Mouse (Mus musculus) cerebellum, adult 9-11 months (tissue): ENCODE measurements around the gene Alpk3.

Experiments used
- DNase-seq: peaks from one replicate; pipeline ENCODE4 v3.0.0; 2022

Gene Alpk3

DNA sequence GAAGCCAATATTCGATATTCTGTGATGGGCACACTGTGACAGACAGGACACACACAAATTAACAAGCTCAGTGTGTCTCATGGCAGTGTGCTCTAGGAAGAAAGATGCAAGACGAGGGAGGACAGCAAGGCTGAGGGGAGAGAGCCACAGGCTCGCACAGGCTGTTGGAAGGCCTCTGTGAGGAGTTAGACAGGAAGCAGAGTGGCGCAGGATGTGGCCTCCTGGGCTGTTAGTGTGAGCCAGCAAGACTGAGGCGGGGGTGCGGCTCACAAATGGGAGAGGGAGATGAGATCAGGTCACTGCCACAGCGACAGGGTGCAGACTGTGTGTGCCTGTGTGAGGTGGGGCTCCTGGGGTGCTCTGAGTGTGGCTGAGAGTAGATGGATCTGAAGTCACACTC, 17.9 kb downstream of the Alpk3 start:
- no peak for DNase-seq

DNA sequence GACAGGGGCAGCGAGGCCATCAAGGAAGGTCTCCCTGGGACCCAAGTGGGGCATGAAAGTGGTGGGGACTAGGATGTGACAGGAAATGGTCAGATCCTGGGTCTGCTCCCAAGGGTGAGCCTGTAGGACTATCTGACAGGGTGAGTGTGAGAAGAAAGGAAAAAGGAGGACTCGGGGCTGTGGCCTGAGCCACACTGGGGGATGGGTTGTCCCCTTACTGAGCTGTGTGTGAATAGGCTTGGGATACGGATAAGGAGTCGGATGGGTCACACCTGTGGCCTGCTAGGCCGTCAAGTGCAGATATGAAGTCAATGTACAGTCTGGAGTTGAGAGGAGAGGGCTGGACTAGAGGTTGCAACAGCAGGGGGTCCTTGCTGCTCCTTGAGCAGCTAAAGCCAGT, 18.3 kb downstream of the Alpk3 start:
- no peak for DNase-seq

DNA sequence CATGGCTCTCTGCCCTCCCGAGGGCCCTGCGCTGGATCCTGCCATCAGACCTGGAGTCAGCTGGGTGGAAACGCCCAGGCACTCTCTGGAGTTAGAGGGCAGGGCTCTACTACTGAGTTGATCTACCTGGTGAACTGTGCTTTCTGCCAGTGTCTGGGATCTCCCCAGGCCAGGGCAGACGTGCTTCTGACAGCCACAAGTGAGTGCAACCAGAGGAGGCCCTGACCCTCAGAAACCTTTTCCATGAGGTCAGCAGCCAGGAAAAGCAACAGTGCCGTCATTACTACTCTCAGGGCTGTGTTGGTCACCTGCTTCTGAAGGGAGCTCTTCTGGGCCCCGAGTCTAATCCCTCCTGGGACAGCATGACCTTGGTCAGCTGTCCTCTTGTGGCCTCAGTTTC, 19.6 kb downstream of the Alpk3 start:
- no peak for DNase-seq

DNA sequence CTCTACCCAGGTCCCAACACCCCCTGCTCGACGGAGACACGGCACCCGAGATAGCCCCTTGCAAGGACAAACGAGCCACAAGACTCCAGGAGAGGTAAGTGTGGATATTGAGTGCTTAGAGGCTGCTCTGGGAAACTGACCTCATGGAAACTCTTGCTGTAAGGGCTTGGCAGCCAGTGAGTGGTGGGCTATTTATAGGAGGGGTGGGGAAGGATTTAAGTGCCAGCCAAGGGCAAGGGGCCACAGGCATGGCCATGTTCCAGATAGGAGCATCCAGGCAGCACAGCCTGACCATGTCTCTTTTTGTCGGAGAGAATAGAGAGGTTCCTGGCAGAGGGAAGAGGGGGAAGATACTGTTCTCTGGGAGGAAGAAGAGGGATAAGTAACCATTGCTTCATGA, 21.3 kb downstream of the Alpk3 start:
- no peak for DNase-seq

DNA sequence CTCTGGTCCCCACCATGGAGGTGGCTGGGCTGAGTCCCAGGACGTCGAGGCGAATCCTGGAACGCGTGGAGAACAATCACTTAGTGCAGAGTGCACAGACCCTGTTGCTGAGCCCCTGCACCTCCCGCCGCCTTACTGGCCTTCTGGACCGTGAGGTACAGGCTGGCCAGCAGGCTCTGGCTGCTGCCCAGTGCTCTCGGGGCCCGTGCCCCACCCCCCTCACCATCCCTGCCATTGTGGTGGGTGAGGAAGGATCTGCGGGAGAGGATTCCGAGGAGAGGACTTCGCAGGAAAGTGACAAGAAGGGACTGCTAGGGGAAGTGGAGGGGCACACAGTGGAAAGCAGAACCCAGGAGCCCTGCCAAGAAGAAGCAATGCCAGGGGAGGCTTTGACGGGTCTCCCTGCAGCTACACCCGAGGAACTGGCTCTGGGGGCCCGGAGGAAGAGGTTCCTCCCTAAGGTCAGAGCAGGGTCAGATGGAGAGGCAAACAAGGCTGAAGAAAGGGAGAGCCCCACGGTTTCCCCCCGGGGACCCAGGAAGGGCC, 36.1 kb downstream of the Alpk3 start:
- no peak for DNase-seq

DNA sequence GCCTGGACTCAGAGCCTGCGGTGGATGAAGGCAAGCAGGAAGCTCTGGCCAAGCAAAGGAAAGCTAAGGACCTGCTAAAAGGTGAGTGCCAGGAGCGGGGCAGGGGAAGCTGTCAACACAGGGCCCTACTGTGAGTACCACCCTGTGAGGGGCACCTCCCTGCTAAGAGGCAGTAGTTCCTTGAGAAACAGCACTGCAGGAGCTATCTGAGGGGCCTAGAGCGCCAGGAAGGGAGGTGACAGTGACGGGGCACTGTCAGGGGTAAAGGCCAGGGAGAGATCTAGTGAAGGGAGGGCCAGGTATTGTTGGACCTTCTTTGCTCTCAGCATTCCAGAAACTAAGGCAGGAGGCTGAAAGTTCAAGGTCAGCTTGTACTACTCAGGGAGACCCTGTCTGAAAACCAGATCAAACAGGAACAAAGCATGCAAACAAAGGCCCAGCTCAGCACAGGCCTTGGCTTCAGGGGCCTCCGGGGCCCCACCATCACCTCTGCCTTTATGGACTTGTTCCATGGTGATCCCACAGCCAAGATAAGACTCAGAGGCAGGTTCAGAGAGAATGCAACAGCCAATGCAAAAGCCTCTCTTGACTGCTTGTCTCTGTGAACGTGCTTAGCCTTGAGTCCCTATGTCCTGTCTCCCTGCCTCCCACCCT, 36.8 kb downstream of the Alpk3 start:
- DNase-seq = no peak

DNA sequence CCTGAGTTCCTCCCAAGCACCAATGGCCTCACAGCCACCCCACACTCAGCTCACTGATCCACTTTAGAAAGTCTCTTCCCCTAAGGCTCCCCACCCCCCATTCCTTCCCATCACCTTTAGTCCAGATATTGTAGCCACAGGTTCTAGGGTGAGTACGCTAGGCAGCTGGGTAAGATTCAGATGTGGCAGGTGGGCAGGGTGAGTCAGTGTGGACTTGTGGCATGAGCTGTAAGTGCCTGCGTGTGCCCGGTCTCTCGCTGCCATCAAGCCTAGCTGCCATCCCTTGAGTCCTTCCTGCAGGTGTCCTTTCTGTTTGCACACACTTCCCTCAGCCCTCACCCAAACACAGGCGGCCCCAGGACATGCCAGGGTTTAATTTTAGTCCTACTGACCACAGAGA, 42.9 kb downstream of the Alpk3 start:
- DNase-seq = no peak

DNA sequence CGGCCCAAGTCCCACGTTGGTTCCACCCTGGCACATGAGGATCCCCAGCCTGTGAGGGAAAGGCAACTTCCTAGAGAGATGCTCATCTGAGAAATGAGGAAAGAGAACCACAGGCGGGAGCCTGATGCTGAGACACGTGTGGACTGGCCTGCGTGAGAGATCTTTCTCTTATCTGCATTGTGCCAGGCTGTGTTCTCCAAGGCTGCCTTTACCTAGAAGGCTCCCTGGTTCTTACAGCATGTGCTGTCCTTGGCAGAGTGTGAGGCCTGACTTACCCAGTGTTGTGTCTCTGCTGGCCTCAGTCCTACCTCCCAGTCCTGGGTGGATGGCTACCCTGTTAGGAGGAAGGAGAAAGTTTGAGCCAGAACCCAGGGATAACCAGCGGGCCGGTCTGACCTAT, 45.5 kb downstream of the Alpk3 start:
- DNase-seq = no peak

DNA sequence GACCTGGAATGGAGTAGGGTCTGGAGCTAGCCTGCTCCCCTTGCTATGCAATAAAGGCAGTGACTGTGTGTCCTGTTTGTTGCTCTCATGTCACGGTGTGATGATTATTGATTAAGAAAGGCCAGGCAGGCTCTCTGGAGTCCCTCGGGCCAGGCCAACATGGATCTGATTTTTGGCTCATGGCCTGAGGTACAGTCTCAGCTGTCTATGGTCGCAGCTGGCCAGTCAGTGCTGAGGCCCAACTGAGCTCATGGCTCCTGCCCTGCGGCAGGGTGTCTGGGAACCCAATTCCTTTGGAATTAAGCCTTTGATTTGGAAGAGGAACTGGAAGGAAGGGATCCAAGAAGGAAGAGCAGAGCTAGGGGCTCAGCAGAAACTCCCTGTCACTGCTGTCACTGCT, 48.1 kb downstream of the Alpk3 start:
- DNase-seq = no peak

DNA sequence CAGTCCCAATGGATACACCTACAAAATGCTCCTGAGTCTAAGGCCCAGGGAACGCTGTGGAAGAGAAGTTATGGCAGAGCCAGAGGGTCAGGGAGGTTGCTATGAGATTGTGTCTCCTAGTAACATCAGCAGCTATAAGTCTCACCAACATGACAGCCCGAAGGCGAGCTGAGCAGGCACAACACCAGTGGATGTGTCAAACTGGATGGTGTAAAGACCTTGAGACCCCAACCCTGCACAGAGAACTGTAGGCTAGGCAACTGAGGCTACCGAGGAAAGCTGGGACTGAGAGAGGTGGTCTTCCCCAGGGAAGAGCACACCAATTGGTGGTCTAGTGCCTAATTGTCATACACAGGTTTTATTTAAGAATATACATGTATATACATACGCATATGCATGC, 50.8 kb downstream of the Alpk3 start:
- no peak for DNase-seq

DNA sequence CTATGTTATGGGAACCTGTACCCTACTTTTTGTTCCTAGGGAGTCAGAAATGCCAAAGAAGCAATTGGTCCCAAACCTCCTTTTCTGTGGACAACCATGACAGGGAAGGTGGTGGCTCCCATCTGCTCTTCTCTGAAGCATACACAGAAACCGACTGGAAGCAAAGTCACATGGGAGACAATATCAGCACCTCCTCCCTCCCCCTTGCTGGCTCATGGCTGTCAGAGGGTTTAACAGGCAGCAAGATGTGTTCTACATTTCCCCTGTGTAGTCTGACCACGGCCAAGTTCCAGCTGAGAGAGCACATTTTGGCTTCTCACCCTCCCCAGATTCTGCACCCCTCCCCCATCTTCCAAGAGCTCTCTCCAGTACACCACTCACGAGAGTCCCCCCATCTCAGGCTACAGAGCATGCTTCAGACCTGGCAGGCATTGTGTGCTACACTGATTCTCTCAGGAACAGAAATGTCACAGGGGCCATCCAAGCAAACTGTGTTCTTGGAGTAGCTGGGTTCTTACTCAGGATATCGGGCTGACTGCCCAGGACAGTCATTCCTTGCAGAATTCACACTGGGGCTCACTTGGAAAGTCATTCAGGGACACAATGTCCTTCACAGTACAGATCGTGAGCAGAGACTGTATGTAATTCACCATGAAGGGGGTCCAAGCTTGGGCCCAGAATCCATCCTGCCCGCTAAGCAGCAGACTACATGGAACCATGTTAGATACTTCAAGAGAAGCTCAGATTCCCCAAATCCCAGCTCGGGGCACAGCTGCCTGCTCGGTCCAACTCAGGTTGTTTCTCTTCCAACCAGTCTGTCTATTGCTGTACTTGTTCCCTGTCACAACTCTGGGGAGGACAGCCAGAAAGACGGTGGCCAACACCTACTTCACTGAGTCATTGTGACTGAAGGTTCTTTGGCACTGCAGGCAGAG, 52.6 kb downstream of the Alpk3 start:
- DNase-seq = peak; percentile 28

DNA sequence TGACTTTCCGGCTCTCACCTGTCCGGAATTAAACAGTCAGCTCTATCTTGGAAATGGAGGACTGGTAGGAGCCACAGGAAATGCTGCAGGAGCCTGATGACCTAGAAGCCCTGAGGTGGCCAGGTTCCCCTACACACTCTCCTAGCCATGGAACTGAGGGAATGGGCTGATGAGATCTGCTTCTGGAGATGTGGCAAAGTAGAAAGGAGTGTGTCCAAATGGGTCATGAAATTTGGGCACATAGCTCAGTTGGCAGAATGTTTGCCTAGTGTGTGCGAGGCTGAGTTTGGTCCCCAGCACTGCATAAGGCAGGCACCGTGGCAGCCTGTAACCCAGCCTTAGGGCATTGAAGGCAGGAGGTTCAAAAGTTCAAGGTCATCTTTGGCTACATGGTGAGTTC, 53.4 kb downstream of the Alpk3 start:
- DNase-seq = no peak

DNA sequence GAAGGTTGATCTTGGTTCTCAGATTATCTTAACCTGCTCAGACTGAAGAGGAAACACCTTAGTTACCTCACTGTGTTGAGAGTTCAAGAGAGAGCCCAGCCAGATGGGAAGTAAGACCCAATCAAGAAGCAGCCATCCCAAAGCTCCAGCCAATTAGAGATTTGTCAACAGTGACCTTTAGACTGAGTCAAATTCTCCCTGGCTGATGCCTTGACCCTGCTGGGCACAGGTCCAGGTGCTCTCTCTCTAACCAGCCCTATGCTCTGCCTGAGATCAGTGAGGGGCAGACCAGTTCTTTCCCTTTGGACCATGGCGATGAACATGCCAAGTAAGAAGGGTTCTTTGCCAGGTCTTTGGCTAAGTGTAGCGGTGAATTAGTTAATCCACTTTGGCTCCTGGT, 54.3 kb downstream of the Alpk3 start:
- no peak for DNase-seq

DNA sequence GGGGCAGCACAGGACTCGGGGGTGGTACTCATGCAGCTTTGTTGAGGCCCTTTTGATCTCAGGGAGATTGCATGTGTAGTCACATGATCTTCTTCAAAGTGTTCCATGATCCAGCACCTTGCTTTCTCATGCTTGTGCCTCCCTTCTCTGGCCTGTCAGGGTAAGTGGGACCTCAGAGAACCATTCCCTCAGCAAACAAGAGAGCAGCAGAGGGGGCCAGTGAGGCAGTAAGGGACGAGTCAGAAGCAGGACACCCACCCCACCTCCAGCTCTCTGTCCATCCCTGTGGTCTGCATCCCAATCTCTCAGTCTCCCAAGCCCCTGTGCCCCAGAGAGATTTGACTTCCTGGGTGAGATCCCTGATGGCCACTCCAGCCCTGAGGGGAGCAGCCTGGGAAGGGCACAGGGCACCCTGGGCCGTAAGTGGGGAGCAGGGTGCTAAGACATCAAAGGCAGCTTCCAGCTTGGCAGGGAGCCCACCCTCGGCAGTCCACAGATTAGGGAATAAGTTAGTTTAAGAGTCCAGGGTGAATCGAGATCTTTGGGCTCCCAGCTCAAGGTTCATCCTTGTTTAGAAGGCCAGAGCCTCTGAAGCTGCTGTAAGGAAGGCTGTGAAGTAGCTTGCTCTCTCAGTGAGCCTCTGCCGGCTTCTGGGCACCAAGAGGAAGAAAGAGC, 55.4 kb downstream of the Alpk3 start:
- no peak for DNase-seq

DNA sequence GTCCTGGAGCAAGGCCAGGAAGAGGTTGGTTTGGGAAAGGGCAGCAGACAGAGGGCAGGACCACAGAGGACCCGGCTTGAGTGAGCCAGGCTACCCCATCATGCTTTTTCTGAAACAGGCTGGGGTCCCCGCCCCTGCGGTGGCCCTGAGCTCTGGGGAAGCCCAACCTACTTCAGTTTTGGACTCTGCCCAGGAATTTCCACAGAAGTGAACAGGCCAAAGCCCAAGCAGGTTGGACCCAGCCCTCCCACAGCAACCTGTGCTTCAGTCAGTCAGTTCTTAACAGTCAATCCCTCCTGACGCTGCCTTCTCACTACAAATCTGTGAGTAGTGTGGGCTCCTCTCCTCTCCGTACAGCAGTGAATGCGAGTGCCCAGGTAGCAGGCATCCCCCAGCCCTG, 57.2 kb downstream of the Alpk3 start, which contains the start of gene Slc28a1:
TSS of gene Slc28a1 (plus strand) at position 245 of the 400 bp plus-strand sequence.
- no peak for DNase-seq

DNA sequence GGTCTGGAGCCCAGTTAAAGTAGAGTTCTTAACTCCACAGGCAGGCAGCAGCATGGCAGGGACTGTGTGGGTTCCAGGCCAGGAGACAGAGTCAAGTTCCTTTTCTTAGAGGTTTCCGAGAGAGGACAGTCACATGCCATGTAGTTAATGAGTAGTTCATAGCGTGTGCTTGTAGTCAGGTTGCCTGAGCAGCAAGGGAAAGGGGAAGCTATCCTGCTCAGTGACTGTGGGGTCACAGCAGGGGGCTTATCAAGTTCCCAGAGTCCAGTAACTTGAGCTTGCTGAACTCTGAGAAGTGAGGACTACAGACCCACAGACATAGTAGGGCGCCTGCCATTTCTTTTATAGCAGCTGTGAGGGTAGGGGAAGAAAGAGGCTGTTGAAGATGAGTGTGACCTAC, 63.7 kb downstream of the Alpk3 start:
- no peak for DNase-seq

DNA sequence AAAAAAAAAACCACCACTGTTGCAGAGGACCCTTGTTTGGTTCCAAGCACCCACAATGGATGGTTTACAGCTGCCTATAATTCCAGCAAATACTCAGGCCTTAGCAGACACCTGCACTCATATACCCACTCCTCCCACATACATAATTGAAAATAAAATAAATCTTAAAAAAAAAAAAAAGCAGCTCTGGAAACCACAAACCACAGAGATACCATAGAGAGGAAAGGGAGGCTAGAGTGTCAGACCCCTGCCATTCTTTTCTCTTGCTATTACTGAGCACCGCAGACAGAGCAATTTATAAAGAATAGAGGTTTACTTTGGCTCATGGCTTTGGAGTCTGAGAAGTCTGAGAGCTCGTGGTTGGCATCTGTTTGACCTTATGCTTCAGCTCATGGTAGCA, 65.4 kb downstream of the Alpk3 start:
- DNase-seq = no peak

DNA sequence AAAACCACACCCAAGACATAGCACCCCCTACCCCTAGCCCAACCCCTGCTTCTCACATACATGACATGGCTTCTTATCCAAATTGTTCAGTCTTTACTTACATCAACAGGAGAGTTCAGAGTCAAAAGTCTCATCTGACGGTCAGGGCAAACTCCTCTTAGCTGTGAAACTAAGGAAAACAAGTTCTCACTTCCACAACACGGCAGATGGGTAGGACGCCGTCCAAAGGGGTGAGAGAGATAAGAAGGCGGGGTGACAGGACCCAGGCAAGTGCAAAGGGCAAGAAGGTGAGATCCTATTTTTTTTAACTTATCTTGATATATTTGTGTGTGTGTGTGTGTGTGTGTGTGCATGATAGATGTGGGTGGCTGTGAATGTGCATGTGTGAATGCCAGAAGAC, 66.2 kb downstream of the Alpk3 start:
- DNase-seq = no peak

DNA sequence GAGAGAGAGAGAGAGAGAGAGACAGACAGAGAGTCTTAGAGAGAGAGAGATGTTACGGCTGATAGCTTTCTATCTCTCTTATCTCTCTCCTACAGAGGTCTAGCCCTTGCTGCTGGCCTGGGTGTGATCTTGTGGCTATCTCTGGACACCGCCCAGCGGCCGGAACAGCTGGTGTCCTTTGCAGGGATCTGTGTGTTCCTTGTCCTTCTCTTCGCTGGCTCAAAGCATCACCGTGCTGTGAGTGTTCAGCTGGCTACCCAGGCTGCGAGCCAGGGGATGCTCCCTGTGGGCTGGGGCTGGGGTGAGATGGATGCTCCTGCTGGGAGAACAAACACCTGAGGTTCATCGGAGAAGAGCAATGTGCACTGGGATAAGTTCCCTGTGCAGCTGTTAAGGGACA, 67.4 kb downstream of the Alpk3 start:
- no peak for DNase-seq

DNA sequence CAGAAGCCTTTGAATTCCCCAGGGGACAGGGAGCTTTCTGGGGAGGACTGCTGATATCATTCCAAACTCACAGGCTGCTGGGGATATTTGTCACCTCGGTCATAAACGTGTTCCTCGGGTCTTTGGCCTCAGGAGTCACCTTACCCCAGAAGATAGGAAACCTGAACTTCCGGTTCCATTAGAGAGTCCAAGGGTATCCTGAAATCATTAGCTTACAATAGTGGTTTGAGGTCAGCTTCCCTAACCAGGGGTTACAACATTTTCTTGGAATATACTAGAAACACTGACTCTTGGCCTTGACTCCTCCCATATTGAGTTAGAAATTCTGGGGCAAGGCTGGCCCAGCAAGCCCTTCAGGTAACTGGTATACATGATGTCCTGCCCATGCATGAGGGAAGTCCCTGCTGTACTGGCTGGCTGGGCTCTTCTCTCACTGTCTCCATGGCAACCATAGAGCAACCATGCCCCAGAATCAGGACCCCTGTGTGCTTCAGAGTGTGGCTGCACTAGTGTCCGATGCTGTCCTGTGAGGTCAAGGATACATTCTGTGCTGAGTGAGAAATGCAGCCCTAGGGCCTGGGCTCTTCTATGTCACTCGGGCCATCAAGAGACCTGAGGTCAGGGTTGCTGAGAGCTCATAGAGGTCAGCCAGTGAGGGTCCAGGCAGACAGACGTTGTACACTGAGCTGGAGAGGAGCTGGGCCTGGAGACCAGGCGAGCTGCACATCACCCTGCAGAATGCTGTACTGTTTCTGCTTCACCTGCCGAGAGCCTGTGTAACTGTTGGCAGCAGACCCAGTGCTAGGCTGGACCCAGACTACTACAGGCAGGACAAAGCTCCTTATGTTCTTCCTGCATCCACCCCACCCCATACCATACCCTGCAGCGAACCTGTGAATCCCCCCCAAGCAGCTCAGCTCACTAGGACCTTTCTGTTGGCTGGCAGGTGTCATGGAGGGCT, 68.1 kb downstream of the Alpk3 start:
- no peak for DNase-seq

DNA sequence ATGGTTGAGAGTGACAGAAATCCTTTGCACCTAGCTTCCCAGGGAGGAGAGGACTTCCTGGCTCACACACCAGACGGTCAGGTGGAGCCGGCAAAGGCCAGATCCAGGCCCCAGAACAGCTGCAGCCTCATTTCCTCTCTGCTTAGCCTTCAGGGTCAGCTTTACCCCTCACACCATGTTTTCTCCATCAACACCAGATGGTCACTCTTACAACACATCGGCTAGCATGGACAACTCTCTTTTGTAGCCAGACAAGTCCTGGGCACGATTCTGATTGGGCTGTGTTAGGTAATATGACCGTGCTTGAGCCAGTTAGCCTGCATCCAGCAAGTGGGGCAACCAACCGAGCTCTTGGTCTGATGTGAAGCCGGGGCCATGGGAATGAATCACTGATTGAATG, 74.5 kb downstream of the Alpk3 start:
- DNase-seq = no peak

DNA sequence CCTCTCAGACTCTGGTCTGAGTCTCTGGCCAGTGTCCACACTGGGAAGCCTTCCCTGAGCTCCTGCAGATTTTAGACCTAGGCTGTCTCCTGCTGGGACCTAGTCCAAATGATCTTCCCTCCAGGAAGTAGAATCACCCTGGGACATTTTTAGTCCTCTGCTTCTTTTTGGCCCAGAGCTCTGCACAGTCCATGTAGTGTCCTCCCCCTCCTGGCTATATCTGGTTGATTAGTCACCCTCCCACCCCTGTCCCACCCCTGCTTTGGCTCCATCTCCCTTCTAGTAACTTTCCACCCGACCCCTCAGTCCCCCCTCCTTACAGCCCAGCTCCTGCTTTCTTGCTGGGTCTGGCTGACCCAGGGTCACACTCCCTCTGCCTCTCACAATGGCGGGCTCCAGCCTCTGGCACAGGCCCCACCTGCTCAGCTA, 75.5 kb downstream of the Alpk3 start:
- no peak for DNase-seq
